Mouse (Mus musculus): ENCODE data around the gene Rgs1. TPM values are rescaled to one million over a fixed set of nuclear protein-coding genes. Genes with fewer than 3 reads are reported as not detected.

Gene Rgs1
- total RNA-seq, 1 experiment from 2014 or later = 0.93 TPM

DNA sequence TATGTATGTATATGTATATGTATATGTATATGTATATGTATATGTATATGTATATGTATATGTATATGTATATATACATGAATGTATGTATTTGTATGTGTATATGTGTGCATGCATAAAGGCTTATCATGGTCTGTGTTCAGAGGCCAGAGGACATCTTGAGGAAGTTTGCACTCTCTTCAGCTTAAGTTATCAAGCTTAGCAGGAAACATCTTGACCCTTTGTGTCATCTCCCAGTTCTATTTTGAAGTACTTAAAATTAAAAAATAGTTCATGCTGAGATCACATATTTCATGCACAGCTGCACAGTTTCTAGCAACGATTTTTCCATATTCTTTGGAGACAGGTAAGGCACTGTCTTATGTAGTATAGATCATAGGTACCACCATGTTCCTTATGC lies 49.5 kb downstream of the Rgs1 start:
- DNase-seq = no peak

DNA sequence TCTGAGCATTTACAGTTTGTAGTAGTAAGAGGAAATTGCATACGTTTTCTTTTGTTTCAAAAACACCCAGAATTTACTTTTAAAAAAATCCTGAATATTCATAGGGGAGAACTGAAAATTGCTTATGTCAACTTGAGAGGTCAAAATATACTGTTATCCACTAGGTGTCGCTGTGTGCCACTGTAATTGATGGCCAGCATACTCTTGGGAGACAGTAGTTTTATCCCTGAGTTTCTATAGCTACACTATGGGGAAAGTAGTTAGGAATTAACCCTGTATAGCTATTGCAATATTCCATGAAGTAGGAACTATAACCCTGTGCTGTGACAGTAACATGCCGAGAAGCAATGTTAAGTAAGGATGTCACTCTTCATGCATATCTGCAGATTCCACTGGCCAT lies 51.4 kb downstream of the Rgs1 start:
- peak; percentile 60 for DNase-seq

Other genes with a start within 250 kb of the Rgs1 start
- 381 and 470 TPM in 2 replicates for gene Rgs2, start 245.1 kb downstream of the Rgs1 start, total RNA-seq (2021)
- gene Rgs13, start 71.9 kb downstream of the Rgs1 start, total RNA-seq (2021) = not detected in 2 replicates

Data from adrenal gland, postnatal 14 days (tissue).